Mouse (Mus musculus) midbrain, embryonic 14.5 days (tissue): ENCODE data around the gene Snrnp25. TPM values are rescaled to one million over a fixed set of nuclear protein-coding genes. Genes with fewer than 3 reads are reported as not detected.

Experiments
- ATAC-seq: fragments of 200-750 bp; cut with Nextera tagmentation; 2 replicates; pipeline ENCODE4 v1.8.0; 2017; ENCODE audit warnings: moderate number of reproducible peaks, moderate library complexity; ENCODE audit not compliant: low FRiP score, low TSS enrichment
- DNase-seq: peaks from one replicate; pipeline ENCODE4 v3.0.0-alpha.2; 2015
- H3K27ac ChIP-seq: fragments of 300-500 bp; sonication (generic); replicated peaks from 2 replicates; pipeline ENCODE4 v1.5.1; 2014; ENCODE audit warnings: mild to moderate bottlenecking, low read depth, low read length, moderate library complexity
- H3K27me3 ChIP-seq: fragments of 300-500 bp; sonication (generic); 2 replicates; pipeline ENCODE4 v1.6.1; 2014; ENCODE audit warnings: low read length, control low read depth, mixed read lengths; ENCODE audit not compliant: control insufficient read depth, insufficient read depth
- H3K36me3 ChIP-seq: fragments of 300-500 bp; sonication (generic); 2 replicates; pipeline ENCODE4 v1.6.1; 2014; ENCODE audit warnings: low read length, control low read depth; ENCODE audit not compliant: control insufficient read depth, insufficient read depth
- H3K4me1 ChIP-seq: fragments of 300-500 bp; sonication (generic); 2 replicates; pipeline ENCODE4 v1.6.1; 2014; ENCODE audit warnings: mild to moderate bottlenecking, antibody characterized with exemption, low read length, control low read depth; ENCODE audit not compliant: control insufficient read depth, insufficient read depth
- H3K4me2 ChIP-seq: fragments of 300-500 bp; sonication (generic); 2 replicates; pipeline ENCODE4 v1.6.1; 2014; ENCODE audit warnings: mild to moderate bottlenecking, low read length, moderate library complexity
- H3K4me3 ChIP-seq: fragments of 300-500 bp; sonication (generic); replicated peaks from 2 replicates; pipeline ENCODE4 v1.5.1; 2014; ENCODE audit warnings: low read depth, low read length
- H3K9ac ChIP-seq: fragments of 300-500 bp; sonication (generic); replicated peaks from 2 replicates; pipeline ENCODE4 v1.6.1; 2014; ENCODE audit warnings: mild to moderate bottlenecking, low read length, moderate library complexity
- H3K9me3 ChIP-seq: fragments of 300-500 bp; sonication (generic); 2 replicates; pipeline ENCODE4 v1.6.1; 2016; ENCODE audit warnings: low read length, control low read depth, mixed read lengths; ENCODE audit not compliant: control insufficient read depth
- WGBS: fragments of 180-500 bp; shearing (Covaris S2); extraction: QIAGEN DNeasy Blood & Tissue Kit; methylation state at CpG from one replicate; pipeline ENCODE4 v1.1.7; 2014; 5-methylcytosine and 5-hydroxymethylcytosine counted together
- polyA plus RNA-seq: library from polyadenylated mRNA; unstranded; fragments of >200 nt; fragmentation: Nextera tagmentation; extraction: Ambion mirVana; gene quantifications from 2 replicates; pipeline ENCODE4 v1.2.1, GENCODE M21; 2014

Gene Snrnp25
- polyA plus RNA-seq: 46.7 and 54.9 TPM in 2 replicates

DNA sequence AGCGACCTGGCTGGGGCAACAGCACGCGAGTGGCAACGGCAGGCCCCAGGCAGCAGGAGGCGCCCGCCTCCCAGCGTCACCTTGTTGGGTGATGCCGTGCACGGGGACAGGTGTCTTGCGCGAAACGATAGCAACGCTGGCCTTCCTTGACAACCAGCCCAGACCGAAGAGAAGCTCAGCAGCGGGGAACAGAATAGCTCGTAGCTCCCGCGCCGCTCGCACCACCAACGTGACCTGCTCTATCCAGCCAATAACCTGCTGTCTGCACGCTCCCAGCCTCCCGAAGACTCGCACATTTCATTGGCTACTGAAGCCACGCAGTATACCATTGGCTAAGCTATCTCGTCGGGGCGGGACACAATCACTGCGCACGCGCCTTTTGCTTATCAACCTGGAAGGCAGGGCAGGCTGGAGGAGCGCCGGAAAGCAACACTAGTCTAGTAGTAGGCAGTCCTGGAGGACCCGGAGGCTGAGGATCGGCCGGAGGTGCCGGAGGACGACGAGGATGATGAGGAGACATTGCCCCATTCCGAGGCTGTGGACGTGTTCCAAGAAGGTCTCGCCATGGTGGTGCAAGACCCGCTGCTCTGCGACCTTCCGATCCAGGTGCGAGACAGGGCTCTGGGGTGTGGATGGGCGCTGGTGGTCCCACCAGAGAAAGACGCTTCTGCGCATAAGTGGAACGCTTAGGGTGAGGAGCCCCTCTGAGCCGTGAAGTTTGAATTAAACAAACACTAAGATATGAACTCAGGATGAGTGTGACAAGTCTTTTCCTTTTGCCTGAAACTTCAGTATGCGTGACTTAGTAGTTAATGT is at the start of gene Snrnp25:
Snrnp25 (plus strand) TSS at position 358 of the 816 bp plus-strand sequence.
- peak within 1 kb of the TSS; percentile 72 for H3K9ac ChIP-seq
- DNase-seq (peak; percentile 99), ATAC-seq (peak; percentile 100)
- H3K4me2 ChIP-seq: peak within 1 kb of the TSS; percentile 73
- H3K9me3 ChIP-seq: no peaks in the 10 kb centered on the region
- peak within 1 kb of the TSS; percentile 52; the same call in 1 of the 2 replicates for H3K27ac ChIP-seq
- WGBS: under 1% methylated on average over 52 of the region's 52 CpGs
- H3K4me3 ChIP-seq: peak within 1 kb of the TSS; percentile 61
- H3K36me3 ChIP-seq: peaks cover 25% of the 10 kb centered on the region
- no peaks in the 10 kb centered on the region for H3K27me3 ChIP-seq
- peaks cover 7% of the 10 kb centered on the region for H3K4me1 ChIP-seq

DNA sequence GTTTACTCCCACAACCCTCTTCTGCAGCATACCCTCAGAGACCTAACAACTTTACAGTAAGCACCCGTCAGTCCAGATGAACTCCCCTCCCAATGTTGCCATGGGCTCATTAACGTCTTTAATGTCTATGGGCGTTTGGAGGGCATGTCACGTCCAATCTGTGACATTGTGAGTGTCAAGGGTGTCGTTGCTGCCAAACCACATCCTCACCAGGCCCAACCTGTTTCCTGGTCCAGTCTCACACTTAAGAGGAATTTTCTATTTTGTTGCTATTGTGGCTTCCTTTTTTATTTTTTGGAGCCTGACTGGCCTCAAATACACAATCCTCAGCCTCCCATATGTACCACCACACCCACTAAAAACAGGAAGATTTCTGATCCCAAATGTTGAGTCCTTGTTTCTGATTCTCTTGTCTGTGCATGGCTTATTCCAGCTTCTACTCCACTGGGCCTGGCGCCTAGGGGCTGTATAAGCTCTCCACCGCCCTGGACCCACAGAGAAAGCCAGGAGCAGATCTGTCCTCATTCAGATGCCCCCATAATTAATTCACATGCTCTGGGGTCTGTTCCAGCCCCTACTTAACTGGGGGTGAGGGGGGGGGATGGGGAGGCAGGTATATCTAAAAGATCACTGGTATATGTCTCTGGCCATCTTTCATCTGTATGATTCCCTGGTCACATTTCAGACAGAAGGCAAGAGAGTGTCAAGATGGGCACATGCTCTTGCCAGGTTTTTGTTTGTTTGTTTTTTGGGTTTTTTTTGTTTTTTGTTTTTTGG is 48.2 kb upstream of the Snrnp25 start:
- H3K27me3 ChIP-seq: no peaks in the 10 kb centered on the region
- H3K4me1 ChIP-seq: peaks cover 41% of the 10 kb centered on the region

DNA sequence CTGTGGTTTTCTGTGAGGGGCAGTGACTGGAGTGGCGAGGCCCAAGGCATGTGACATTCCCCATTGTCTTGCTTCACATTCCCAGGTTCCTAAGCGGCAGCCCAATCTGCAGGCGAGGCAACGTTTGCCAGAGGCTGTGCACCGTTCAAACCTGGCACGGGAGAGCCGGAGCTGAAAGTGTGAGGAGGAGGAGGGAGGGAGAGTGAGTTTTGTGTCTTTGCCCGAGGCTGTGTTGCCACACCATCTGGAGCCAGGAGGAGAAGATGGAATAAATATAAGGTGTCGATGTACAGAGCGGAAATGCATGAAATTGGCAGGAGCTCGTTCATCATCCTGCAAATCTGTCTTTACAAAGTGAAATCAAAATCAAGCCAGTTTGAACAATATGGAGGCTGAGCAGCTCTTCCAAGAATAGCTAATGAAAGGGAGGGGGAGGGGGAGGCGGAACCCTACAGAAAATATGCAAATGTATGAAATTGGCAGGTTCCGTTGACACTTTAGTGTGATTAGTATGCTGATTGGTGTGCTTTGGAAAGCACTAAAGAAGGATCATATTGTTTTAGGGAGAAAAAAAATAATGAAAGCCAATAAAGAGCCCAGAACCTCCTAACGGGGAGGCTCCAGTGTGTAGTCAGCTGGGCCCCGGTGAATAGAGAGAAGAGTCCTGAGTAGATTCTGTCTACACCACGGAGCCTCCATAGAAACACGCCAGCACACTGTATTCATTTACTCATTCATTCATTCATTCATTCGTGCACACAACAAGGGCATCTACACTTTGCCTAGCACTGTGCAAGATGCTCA is 47.2 kb upstream of the Snrnp25 start:
- WGBS: 20% methylated on average over 18 of the region's 18 CpGs
- peak; percentile 77 for ATAC-seq
- DNase-seq: peak; percentile 85
- Histone ChIP-seq H3K9me3 (no peaks in the 10 kb centered on the region), H3K36me3 (no peaks in the 10 kb centered on the region), H3K4me3 (no peak overlapping the region), H3K9ac (no peak overlapping the region; the same call in 1 of the 2 replicates), H3K27ac (peak overlapping the region; percentile 92), H3K4me2 (peak overlapping the region; percentile 31; the same call in 1 of the 2 replicates), H3K4me1 (peaks cover 46% of the 10 kb centered on the region), H3K27me3 (no peaks in the 10 kb centered on the region)

More for the DNA sequence above, 48.2 kb upstream of the Snrnp25 start:
- no peak overlapping the region for H3K4me2 ChIP-seq
- no peaks in the 10 kb centered on the region for H3K36me3 ChIP-seq
- peak; percentile 50 for DNase-seq
- H3K9ac ChIP-seq: no peak overlapping the region
- H3K4me3 ChIP-seq: no peak overlapping the region
- no peaks in the 10 kb centered on the region for H3K9me3 ChIP-seq
- WGBS: 62% methylated on average over 7 of the region's 7 CpGs
- no peak for ATAC-seq
- H3K27ac ChIP-seq: peak overlapping the region; percentile 92

DNA sequence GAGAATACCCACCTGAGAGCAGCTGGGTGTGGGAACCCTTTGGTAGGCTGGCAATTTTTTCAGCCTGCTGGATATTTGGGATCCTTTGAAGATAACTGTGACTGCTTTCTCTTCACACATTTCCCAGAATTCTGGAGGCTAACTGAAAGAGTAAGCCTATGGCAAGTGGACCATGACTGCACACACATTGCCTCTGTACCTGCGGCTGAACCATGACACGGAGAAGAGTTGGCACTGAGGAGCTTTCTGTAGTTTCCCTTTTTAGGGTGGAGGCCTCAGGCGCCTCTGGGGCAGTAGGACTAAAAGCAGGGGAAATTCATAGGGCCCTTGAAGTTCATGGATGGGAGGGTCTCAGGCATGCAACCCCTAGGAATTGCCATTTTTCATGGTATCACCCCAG is 46.0 kb upstream of the Snrnp25 start:
- no peak for DNase-seq
- H3K4me1 ChIP-seq: peaks cover 46% of the 10 kb centered on the region
- 91% methylated on average over 3 of the region's 3 CpGs for WGBS

DNA sequence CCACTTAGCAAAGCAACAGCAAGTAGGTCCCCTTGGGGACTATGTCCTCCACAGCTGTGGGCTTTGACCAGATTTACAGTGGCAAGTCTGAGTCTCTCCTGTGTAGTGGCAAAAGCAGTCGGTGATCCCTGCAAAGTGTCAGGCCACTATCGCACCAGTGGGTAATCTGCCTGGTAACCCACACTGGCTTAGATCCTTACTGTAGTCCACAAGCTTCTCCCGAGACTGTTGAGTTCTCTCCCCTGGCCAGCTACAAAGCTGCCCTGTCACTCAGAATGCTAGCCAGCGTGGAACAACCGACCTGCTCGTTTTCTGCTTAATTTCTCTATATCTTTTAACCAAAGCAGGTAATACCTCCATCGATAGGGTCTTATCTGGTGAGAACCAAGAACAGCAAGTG is 44.9 kb upstream of the Snrnp25 start:
- ATAC-seq (no peak), DNase-seq (no peak)
- Histone ChIP-seq H3K4me1 (peaks cover 46% of the 10 kb centered on the region), H3K27me3 (no peaks in the 10 kb centered on the region), H3K27ac (peak overlapping the region; percentile 91), H3K9me3 (no peaks in the 10 kb centered on the region), H3K9ac (no peak overlapping the region), H3K4me3 (no peak overlapping the region), H3K4me2 (no peak overlapping the region), H3K36me3 (no peaks in the 10 kb centered on the region)
- WGBS: 66% methylated on average over 7 of the region's 7 CpGs

More for the DNA sequence above, 46.0 kb upstream of the Snrnp25 start:
- H3K9me3 ChIP-seq: no peaks in the 10 kb centered on the region
- H3K27ac ChIP-seq: peak overlapping the region; percentile 92
- H3K36me3 ChIP-seq: no peaks in the 10 kb centered on the region
- no peak overlapping the region for H3K4me2 ChIP-seq
- H3K4me3 ChIP-seq: no peak overlapping the region
- no peak for ATAC-seq
- H3K9ac ChIP-seq: no peak overlapping the region
- H3K27me3 ChIP-seq: no peaks in the 10 kb centered on the region

DNA sequence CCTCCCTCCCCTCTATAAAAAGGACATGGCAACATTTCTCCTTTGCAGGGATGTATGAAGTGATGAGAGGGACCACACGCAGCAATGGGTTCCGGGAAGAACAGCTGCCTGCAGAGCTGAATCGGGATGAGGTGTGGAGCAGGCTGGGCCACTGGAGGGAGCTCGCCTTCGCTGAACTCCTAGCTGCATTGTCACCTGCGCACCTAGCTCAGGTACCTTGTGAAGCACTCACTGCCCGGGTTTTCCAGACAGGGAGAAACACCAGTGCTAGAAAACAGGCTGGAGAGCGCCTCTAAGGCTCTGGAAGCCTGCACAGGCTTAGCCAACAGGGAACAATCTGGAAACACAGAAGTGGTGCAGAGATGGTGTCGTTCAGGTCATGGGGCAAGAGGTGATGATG is 43.7 kb upstream of the Snrnp25 start:
- peak overlapping the region; percentile 91 for H3K27ac ChIP-seq
- H3K36me3 ChIP-seq: no peaks in the 10 kb centered on the region
- H3K4me1 ChIP-seq: peaks cover 46% of the 10 kb centered on the region
- peak; percentile 38 for ATAC-seq
- no peaks in the 10 kb centered on the region for H3K27me3 ChIP-seq
- H3K4me2 ChIP-seq: peak overlapping the region; percentile 63
- peak overlapping the region; percentile 62 for H3K9ac ChIP-seq
- 6% methylated on average over 9 of the region's 9 CpGs for WGBS
- DNase-seq: peak; percentile 84
- H3K9me3 ChIP-seq: no peaks in the 10 kb centered on the region
- H3K4me3 ChIP-seq: peak overlapping the region; percentile 23

DNA sequence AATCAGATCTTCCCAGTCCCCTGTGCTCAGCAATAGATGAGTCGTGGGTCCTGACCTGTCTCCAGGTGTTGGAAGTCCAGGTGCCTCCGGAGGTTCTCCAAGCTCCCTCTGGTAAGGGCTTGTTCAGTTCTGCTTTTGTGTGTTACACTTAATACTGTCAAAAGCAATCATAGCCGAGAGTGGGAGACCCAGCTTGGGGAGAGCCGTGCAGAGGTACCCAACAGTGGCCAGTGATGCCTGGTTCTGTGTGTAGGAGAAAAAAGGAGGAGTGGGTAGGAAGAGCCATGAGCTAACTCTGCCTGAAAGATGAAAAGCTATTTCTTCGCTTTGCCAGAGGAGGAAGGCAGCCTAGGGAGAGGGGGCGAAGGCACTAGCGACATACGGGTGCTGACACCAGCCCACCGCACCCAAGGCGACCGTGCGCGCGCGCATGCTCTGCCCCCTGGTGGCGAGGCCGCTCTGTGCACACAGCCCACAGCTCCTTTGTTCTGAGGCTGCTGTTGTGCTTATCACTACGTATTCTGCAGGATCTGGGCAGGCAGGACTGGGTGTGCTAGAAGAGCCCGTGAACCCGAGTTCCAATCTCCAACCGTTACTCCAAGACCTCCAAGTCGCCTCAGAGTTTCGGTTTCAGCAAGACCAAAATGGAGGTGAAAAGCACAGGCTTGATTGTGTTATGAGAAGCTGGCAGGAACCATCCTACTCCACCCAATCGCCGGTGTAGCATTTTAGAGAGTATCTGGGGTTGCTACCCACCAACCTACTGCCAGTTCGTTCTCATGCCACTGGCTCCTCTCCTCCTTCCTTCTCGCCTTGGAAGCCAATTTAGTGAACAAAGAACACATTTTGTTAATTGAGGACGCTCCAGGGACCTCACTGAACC is 43.1 kb upstream of the Snrnp25 start:
- peak; percentile 91 for ATAC-seq
- Histone ChIP-seq H3K9ac (peak overlapping the region; percentile 62), H3K36me3 (no peaks in the 10 kb centered on the region), H3K4me1 (peaks cover 43% of the 10 kb centered on the region), H3K27ac (peak overlapping the region; percentile 91), H3K27me3 (no peaks in the 10 kb centered on the region), H3K4me2 (peak overlapping the region; percentile 63), H3K4me3 (peak overlapping the region; percentile 23), H3K9me3 (no peaks in the 10 kb centered on the region)
- WGBS: 13% methylated on average over 28 of the region's 28 CpGs
- peak; percentile 95 for DNase-seq
